Mouse (Mus musculus): ENCODE measurements around the gene Cux2.

- TF ChIP-seq CTCF (IDR thresholded peaks at IDR 0.05; ENCODE audit: low read depth, low read length) = no peak
- no peak for TF ChIP-seq GATA1 (IDR thresholded peaks at IDR 0.05; ENCODE audit: borderline replicate concordance, low read length)
These were observed 185.6 kb downstream of the Cux2 start for GRCm38 (mm10) chr5:121864330-121864729.

All from G1E (cell line).